Mouse (Mus musculus): Measurements from ENCODE around the gene Lrig2. TPM values are rescaled to one million over a fixed set of nuclear protein-coding genes. Genes with fewer than 3 reads are reported as not detected.
A peak's percentile ranks its signal among the peaks of the same experiment; 100 is the strongest.
"Not testable (repeated sequence)": the region's sequence is repeated elsewhere in the genome, so short reads cannot be mapped to it uniquely, and the experiment has no call there.

Lrig2 gene
- total RNA-seq, 2 experiments from 2014 or later, result 25.8 to 26.8 TPM

DNA sequence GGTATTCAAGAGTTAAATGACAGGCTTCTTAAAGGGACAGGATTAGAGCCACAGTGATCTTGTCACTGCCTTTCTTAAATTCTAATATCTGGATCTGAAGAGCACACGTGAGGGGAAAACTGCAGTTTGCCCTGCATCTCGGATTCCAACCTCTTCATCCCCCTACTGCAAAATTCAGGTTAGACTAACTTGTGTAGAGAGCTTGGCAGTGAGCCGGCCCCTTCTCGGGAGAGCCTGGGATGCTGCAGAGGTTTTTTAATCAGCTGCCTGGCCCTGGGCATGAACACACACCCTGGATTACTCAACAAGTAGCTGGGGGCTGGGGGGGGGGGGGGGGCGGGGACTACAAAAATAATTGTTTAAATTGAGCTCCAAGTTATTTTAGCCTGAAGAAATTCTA lies 69.4 kb downstream of the Lrig2 start:
- peak in 1 of 2 experiments; percentile 53 for DNase-seq (ENCODE audit: extremely low spot score in 1 of 2, low spot score in 2 of 2)

DNA sequence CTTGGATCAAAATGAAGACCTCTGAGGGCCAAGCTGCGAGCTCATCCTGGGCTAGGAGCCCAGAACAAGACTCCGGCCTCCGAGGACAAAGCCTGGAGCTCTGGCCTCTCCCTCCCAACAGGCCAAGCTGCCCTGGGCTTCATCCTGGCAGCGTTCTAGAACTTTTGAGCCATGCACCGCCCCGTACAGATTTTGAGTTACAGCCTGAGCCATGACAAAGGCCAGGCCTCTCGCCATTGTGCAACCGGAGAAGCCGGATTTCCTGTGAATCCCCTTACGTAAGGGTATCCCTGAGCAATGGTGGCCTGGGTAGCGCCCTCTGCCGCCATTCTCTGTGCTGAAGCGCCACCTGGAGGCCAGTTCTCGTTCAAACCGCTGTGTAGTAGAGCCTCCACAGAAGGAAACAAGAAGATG lies 69.8 kb downstream of the Lrig2 start:
- intact Hi-C loops (cut with DNase I), result loop anchor here (5.0 kb wide), 3 partner anchors 220 to 425 kb away; partner anchors contain the start of gene Magi3
- DNase-seq (ENCODE audit: extremely low spot score in 1 of 2, low spot score in 2 of 2), result peak; percentile 93 to 95

More for the DNA sequence above, 69.4 kb downstream of the Lrig2 start:
- intact Hi-C loops (cut with DNase I), result loop anchor here (5.0 kb wide), 3 partner anchors 220 to 425 kb away; partner anchors contain the start of gene Magi3

DNA sequence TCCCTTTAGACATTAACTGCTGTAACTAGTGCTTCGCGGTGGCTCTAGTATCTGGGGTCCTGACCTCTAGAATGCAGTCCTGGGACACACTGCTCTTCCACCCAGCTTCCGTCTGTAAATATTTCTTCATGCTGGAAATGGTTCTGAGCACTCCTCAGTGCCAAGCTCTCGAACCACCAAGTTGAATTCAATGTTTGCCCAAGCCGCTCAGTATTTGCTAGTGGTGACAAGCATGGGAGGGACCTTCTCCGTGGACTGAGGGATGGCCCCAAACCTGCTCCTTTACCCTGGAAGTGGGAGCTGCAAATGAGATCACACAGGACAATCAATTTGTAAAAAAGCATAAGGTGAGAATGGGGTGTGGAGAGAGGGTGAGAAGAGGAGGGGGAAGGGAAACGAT lies 70.3 kb downstream of the Lrig2 start:
- DNase-seq (ENCODE audit: extremely low spot score in 1 of 2, low spot score in 2 of 2), result no peak
- intact Hi-C loops (cut with DNase I), result loop anchor here (5.0 kb wide), 3 partner anchors 219 to 424 kb away; partner anchors contain the start of gene Magi3

DNA sequence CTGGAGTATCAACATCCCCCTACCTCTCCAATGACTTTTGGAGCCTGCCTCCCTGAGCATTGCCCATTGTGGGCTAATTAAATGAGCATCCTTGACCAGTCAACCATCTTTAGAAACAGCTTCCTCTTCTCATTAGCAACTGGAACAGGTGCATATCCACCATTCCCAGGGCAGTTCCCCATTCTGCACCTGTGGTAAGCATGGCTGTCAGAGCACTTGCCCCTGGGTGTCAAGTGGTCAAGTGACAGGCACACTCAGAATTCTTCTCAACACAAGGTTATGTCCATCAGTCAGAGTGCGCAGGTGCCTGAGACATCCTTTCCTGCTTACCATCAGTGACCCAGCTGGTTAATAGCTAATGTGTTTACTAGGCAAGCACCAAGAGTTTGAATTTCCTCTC lies 72.9 kb downstream of the Lrig2 start:
- intact Hi-C loops (cut with DNase I), result no loop called here
- no peak for DNase-seq (ENCODE audit: extremely low spot score in 1 of 2, low spot score in 2 of 2)

DNA sequence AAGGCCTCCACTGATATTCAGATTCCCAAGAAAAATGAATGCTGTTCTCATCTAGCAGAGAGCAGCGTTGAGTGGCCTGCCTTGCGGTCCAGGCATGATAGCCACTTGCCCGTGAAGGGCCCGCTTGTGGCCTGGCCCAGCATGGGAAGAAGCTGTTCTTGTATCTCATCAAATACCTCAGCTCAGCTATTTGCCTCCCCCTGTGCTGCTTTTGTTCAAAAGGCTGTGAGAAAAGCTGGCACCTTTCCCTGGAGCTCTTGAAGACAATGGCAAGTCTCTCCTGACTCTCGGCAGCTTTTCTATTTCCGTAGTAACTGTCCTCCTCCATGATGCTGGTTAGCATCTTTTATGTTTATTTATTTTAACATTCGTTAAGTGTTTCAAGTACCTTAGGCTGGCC lies 74.1 kb downstream of the Lrig2 start:
- no peak for DNase-seq (ENCODE audit: extremely low spot score in 1 of 2, low spot score in 2 of 2)

DNA sequence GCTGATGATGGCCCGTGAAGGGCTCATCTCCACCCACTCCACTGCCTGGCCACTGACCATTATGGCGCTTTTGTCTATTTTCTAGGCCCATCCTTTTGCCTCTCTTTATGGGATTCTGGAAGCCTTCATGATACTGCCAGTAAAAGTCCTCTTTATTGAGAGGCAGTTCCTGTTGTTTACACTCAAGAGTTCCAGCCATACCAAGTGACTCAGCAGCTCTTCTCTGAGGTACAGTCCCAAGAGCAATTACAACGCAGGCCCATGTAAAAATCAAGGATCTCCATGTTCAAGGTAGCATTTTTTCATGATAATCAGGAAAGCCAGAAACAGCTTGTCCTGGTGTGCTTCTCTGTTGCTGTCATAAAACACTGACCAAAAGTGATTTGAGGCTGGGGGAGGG lies 75.8 kb downstream of the Lrig2 start:
- intact Hi-C loops (cut with DNase I), result no loop called here
- no peak for DNase-seq (ENCODE audit: extremely low spot score in 1 of 2, low spot score in 2 of 2)

More for the DNA sequence above, 74.1 kb downstream of the Lrig2 start:
- intact Hi-C loops (cut with DNase I), result no loop called here

DNA sequence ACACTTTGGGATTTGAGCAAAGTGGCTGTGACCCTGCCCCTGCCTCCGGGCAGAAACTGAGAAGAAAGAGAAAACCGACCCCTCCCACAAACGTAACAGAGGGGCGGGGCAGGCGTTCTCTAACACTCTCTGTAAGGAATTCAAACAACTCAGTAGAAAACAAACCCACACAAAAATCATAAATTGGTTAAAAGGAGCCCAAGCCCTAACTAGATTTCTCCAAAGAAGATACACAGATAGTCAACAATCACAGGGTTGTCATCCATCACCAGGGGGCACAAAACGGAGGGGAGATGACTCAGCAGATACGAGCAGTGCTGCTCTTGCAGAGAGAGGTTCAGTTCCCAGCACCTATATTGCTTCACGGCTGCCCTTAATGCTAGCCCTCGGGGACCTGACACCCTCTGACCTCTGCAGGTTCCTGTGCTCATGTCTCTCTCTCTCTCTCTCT lies 77.4 kb downstream of the Lrig2 start:
- DNase-seq (ENCODE audit: extremely low spot score in 1 of 2, low spot score in 2 of 2), result peak in 1 of 2 experiments; percentile 50
- intact Hi-C loops (cut with DNase I), result no loop called here

DNA sequence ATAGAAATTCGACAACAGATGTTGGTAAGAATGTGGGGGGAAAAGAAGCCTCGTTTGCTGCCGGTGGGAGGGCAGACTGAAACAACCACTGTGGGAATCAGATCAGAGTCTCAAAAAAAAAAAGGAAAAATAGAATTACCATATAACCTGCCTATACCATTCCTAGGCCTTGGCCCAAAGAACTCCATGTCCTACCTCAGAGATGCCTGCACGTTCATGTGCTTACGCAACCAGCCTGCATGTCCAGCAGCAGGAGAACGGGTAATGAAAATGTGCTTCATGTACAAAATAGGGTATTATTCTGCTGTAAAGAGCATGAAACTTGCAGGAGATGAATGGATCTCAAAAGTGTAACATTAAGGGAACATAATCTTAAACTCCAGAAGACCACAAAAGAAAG lies 79.1 kb downstream of the Lrig2 start:
- no peak for DNase-seq (ENCODE audit: extremely low spot score in 1 of 2, low spot score in 2 of 2)
- intact Hi-C loops (cut with DNase I), result no loop called here

DNA sequence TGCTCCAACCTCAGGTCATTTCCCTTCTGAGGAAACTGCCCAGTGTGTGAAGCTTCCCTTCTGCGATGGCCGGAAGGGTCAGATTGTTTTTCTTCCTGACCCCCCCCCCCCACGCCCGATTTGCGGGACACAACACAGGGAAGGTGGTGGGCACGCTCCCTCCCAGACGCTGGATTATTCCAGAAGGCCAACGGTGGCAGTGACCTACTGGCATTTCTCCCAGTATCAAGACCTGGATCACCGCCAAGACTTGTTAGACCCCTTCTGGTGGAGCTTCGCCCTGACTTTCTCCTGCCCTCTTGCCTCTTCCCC lies 79.9 kb downstream of the Lrig2 start:
- intact Hi-C loops (cut with DNase I), result no loop called here
- DNase-seq (ENCODE audit: extremely low spot score in 1 of 2, low spot score in 2 of 2), result peak in 1 of 2 experiments; percentile 70

DNA sequence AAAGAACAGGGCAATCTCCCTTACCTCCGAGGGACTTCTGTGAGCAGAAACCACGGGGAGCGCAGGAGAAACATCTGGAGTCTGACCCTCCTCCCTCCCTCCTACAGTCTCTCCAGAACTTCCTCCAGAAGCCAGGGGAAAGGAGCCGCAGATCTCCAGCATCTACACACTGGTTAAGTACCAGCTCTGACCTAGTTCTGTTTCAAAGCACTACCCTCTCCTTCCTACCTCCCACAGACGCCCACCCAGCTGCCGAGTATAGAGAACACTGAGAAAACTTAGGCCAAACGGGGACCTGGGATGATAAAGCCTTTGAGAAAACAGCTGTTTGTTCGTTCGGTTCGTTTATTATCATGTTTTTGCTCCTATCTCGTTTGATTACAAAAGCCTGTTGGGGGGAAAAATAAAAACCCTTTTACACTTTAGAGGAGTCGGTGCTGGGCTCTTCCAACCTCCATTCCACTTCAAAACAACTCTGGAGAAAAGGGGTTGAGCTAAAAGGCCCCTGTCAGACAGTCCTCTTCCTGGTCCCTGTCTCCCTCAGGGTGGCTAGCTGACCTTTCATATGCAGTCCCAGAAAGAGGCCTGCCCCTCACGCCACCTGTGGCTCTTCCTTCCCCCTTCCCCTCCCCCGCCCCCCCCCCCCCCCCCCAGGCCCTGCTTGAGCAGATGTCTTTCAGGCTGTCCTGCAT lies 80.4 kb downstream of the Lrig2 start:
- intact Hi-C loops (cut with DNase I), result no loop called here
- DNase-seq (ENCODE audit: extremely low spot score in 1 of 2, low spot score in 2 of 2), result peak in 1 of 2 experiments; percentile 44

DNA sequence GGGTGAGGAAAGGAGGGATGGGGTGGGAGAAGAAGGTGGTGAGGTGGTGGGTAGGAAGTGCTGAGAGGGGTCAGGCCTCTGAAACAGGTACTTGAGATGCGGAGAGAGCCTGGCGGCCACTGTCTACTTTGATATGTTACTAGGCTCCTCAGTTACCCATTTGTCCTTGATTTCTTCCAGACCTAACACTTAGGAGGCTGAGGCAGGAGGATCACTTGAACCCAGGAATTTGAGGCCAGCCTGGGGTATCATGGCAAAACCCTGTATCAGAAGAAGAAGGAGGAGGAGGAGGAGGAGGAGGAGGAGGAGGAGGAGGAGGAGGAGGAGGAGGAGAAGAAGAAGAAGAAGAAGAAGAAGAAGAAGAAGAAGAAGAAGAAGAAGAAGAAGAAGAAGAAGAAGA lies 84.4 kb downstream of the Lrig2 start:
- intact Hi-C loops (cut with DNase I); DNase-seq (ENCODE audit: extremely low spot score in 1 of 2, low spot score in 2 of 2): not testable (repeated sequence)

DNA sequence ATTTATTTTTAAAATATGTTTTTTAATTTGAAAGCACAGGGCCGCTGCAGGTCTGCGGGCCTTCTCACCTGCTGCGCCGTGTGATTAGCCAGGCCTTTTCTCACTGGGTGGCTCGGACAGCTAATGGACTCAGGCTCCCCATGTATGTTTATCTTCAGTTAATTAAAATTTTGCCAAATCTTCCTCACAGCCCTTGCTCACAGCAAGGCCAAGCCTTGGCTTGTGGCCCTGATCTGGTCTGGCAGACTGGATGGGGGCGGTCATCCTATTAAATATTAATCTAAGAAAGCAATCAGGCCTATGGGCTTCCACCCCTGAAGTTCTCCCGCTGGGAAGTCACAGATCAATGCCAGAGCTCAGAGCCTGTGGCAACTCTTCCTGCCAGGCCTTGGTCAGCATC lies 87.4 kb downstream of the Lrig2 start:
- no peak for DNase-seq (ENCODE audit: extremely low spot score in 1 of 2, low spot score in 2 of 2)
- intact Hi-C loops (cut with DNase I), result no loop called here

DNA sequence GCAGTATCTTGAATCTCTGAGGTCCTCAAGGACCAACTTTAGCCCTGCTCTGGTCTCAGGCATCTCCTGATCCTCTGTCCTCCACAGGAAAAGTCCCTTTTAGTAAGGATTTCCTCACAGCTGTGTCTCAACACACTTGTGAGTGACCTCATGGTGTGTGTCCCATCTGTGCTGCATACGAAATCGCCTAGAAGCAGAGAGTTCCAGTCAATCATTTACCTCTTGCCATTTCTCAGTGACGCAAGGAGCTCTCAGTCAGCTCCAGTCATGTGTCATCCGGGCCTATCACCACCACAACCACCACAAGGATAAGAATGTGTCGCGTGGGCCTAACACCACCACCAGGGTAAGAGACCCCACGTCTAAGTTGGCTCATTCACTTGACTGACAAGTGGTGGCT lies 90.8 kb downstream of the Lrig2 start:
- DNase-seq (ENCODE audit: extremely low spot score in 1 of 2, low spot score in 2 of 2), result no peak
- intact Hi-C loops (cut with DNase I), result no loop called here

DNA sequence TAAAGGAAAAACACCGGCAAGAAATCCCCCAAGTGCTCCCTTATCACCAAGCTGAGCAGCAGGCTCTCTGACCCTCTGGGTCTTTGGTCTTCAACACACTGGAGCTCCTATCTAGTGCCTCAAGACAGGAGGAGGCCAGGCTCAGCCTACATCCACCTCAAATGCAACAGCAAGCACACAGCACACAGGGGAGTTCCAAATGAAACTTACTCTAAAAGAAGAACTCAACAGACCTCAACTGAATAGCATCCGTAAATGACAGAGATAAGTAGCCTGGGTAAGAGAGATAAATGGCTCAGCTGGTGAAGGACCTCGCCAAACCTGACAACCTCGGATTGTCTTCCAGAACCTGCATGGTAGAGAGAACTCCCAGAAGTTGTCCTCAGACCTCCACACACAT lies 91.7 kb downstream of the Lrig2 start:
- DNase-seq (ENCODE audit: extremely low spot score in 1 of 2, low spot score in 2 of 2), result no peak
- intact Hi-C loops (cut with DNase I), result no loop called here

DNA sequence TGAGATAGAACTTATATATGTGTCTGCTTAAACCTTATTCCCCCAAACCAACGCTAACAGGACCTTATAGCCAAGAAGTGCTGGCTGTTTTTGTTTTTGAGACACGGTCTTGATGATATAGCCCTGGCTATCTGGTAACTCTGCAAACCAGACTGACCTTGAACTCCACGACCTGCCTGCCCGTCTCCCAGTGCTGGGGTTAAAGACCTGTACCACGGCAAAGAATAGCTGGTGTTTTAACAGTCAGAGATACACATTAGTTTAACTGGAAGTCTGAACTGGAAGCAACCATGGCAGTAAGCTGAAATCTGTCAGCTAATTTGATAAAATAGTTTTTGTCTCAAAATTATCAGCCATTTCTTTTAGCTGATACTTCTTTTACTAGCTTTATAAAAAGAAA lies 94.9 kb downstream of the Lrig2 start:
- DNase-seq (ENCODE audit: extremely low spot score in 1 of 2, low spot score in 2 of 2), result no peak
- intact Hi-C loops (cut with DNase I), result no loop called here

DNA sequence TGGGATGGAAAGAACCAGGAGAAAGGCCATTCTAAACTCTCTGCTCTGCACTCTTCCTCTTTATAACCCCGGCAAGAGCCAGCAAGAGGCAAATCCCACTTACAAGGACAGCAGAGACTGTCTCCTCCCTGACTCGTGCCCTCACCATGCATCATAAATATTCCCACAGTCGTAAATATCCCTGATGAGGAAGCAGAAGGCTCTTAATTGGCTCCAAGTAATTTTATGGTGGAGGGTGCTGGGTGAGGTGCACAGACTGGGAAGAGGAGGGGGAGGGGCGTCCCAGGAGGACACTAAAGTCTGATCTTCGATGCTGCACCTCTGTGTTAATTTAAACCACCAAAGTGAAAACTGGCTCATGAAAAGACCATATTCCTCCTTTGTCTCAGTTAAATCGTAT lies 99.2 kb downstream of the Lrig2 start:
- no peak for DNase-seq (ENCODE audit: extremely low spot score in 1 of 2, low spot score in 2 of 2)
- intact Hi-C loops (cut with DNase I), result no loop called here

DNA sequence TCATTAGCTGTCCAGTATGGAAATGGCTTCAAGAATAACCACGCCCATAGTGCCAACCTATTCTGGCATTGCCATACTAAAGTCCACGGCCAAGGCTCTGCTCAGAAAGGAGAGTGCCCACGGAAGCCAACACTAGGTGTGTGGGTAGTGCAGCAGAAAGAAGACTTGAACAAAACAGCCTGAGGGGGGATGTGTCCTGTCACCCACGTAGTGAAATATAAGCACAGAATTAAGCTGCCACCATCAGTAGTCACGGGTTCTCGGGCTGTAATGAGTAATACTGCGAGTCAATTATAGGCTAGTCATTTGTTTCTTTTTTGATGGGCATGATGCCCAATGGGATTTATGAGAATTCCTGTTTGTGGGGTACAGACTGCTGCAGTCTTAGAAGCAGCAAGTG lies 104.2 kb downstream of the Lrig2 start:
- intact Hi-C loops (cut with DNase I), result no loop called here
- no peak for DNase-seq (ENCODE audit: extremely low spot score in 1 of 2, low spot score in 2 of 2)

DNA sequence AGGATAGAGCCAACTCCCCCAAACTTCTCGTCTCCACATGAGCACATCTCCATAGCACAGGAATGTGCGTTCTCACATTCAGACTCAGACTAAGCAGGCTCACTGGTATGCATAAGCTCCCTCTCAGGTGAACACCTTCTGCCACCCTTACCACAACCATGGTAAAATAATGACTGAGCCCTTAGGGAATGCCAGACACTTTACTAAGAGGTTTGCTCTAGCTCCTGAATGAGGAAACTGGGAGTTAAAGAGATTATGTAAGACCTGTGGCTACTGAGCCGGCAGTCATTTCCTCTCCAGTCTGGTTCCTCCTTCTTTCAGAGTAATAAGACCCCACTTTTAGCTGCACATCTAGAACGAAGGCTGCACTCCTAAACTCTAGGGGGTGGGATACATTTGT lies 108.1 kb downstream of the Lrig2 start:
- intact Hi-C loops (cut with DNase I), result no loop called here
- no peak for DNase-seq (ENCODE audit: extremely low spot score in 1 of 2, low spot score in 2 of 2)

DNA sequence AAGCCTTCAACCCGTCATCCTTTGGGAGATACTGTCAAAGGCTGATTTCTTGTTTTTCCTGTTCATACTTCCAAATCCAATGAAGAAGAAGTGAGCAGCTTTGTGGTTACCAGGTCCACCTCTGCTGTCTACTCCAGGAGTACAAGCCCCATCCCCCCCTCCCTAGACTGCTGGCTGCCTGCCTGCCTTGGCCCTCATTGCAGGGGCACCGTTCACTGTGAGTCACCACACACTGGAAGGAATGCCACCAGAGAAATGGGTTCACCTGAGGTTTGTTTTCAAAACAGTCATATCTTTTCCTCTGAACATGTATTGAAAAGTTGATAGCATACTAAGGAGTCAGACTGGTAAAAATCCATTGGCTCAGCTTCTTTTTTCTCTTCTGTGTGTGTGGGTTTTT lies 110.5 kb downstream of the Lrig2 start:
- intact Hi-C loops (cut with DNase I), result no loop called here
- DNase-seq (ENCODE audit: extremely low spot score in 1 of 2, low spot score in 2 of 2), result no peak

DNA sequence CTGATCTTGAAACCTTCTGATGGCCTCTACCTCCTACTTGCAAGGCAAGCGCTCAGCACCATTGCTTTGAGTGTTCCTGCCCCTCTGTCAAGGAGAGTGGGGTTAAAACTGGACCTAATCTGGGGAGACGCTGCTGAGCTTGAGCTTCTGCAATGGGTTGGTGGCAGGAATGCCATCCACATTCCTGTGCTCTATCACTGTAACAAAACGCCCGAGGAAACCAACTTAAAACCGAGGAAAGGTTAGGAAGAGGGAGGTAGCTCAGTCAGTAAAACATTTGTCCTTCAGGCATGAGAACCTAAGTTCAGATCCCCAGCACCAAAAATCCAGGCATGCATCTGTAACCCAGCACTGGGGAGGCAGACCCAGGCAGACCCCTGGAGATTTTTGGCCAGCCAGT lies 111.6 kb downstream of the Lrig2 start:
- intact Hi-C loops (cut with DNase I), result no loop called here
- DNase-seq (ENCODE audit: extremely low spot score in 1 of 2, low spot score in 2 of 2), result no peak
